Mouse (Mus musculus): Measurements from ENCODE around the gene Acvrl1.

DNA sequence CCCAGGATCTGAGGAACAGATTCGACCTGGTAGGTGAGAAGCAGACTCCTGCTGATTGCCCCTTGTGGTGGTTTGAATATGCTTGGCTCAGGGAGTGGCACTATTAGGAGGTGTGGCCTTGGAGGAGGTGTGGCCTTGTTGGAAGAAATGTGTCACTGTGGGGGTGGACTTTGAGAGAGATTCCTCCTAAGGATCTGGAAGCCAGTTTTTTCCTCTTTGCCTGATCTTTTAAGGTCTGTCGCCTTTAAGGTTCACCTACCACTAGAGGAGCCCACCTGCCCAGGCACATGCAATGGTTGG, 6.1 kb upstream of the Acvrl1 start:
- no peak for TF ChIP-seq GATA1 (IDR thresholded peaks at IDR 0.05; ENCODE audit: borderline replicate concordance, low read length)
- no peak for TF ChIP-seq FLI1 (IDR thresholded peaks at IDR 0.05; ENCODE audit: low read length)

All from megakaryocyte, embryonic 14.5 days (primary cell).